Mouse (Mus musculus) cerebellum, adult 2 months (tissue): ENCODE data around the gene C5ar2.

Experiments used
- CTCF ChIP-seq: fragments of 200-500 bp; IDR thresholded peaks from 2 replicates; pipeline ENCODE4 v1.5.1; 2011; ENCODE audit warnings: low read depth, mild to moderate bottlenecking, control low read depth, low read length, moderate library complexity, borderline replicate concordance; ENCODE audit not compliant: insufficient read depth
- POLR2A ChIP-seq: fragments of 200-500 bp; IDR thresholded peaks from 2 replicates; pipeline ENCODE4 v1.6.1; 2011; ENCODE audit warnings: low read length, control low read depth, borderline replicate concordance; ENCODE audit not compliant: insufficient read depth

- TF ChIP-seq CTCF (no peak), POLR2A (no peak)
Measured at GRCm38 (mm10) chr7:16208781-16209665, 34.9 kb downstream of the C5ar2 start.
